Mouse (Mus musculus) forebrain, embryonic 11.5 days (tissue): ENCODE data around the gene Arpc2. TPM values are rescaled to one million over a fixed set of nuclear protein-coding genes. Genes with fewer than 3 reads are reported as not detected.
A peak's percentile ranks its signal among the peaks of the same experiment; 100 is the strongest.

Experiments
- ATAC-seq: fragments of 200-750 bp; cut with Nextera tagmentation; replicated peaks from 2 replicates; pipeline ENCODE4 v1.8.0; 2017; ENCODE audit warnings: moderate TSS enrichment; ENCODE audit not compliant: low FRiP score
- DNase-seq: peaks from one replicate; pipeline ENCODE4 v3.0.0-alpha.2; 2017; ENCODE audit warnings: low spot score
- H3K27ac ChIP-seq: fragments of 300-500 bp; sonication (generic); 2 replicates; pipeline ENCODE4 v1.5.1; 2014; ENCODE audit warnings: low read depth, low read length
- H3K27me3 ChIP-seq: fragments of 300-500 bp; sonication (generic); 2 replicates; pipeline ENCODE4 v1.6.1; 2014; ENCODE audit warnings: mild to moderate bottlenecking, low read length, mixed read lengths; ENCODE audit not compliant: control insufficient read depth, insufficient read depth
- H3K36me3 ChIP-seq: fragments of 300-500 bp; sonication (generic); 2 replicates; pipeline ENCODE4 v1.6.1; 2014; ENCODE audit warnings: mild to moderate bottlenecking, low read length, moderate library complexity, mixed read lengths; ENCODE audit not compliant: control insufficient read depth, insufficient read depth
- H3K4me1 ChIP-seq: fragments of 300-500 bp; sonication (generic); replicated peaks from 2 replicates; pipeline ENCODE4 v1.6.1; 2014; ENCODE audit warnings: low read length, mixed read lengths; ENCODE audit not compliant: control insufficient read depth, insufficient read depth
- H3K4me2 ChIP-seq: fragments of 300-500 bp; sonication (generic); 2 replicates; pipeline ENCODE4 v1.6.1; 2014; ENCODE audit warnings: low read depth, mild to moderate bottlenecking, low read length, moderate library complexity, mixed read lengths; ENCODE audit not compliant: severe bottlenecking
- H3K4me3 ChIP-seq: fragments of 300-500 bp; sonication (generic); 2 replicates; pipeline ENCODE4 v1.5.1; 2014; ENCODE audit warnings: low read depth, low read length
- H3K9ac ChIP-seq: fragments of 300-500 bp; sonication (generic); 2 replicates; pipeline ENCODE4 v1.6.1; 2014; ENCODE audit warnings: low read length
- H3K9me3 ChIP-seq: fragments of 300-500 bp; sonication (generic); 2 replicates; pipeline ENCODE4 v1.6.1; 2016; ENCODE audit warnings: low read length, mixed read lengths; ENCODE audit not compliant: control insufficient read depth
- WGBS: fragments of 180-500 bp; shearing (Covaris S2); extraction: QIAGEN DNeasy Blood & Tissue Kit; methylation state at CpG from one replicate; pipeline ENCODE4 v1.1.7; 2014; 5-methylcytosine and 5-hydroxymethylcytosine counted together
- polyA plus RNA-seq: library from polyadenylated mRNA; unstranded; fragments of >200 nt; fragmentation: Nextera tagmentation; extraction: Ambion mirVana; gene quantifications from 2 replicates; pipeline ENCODE4 v1.2.1, GENCODE M21; 2014

Arpc2 gene
- polyA plus RNA-seq, 1 experiment from 2014 or later: 310 TPM

DNA sequence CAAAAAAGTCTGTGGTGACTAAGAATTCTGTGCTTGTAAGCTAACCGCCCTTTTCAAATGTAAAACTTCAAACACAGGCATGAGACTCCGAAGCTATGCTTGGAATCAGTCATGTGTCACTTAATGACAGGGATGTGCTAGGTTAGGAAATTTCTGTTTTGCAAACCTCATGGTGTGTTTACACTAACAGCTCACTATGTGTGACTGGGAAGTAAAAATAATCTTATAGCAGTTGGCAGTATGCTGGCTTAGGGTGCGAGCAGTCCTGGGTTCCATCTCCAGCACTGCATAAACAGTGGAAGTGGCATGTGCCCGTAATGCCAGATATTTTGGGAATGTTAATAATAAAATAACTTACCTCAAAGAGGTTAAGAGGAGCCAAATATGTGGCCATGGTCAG is 69.1 kb downstream of the Arpc2 start:
- 86% methylated on average over 4 of the region's 4 CpGs for WGBS
- ATAC-seq: no peak
- no peak overlapping the region for H3K9ac ChIP-seq
- 0 out of 2 replicates have a peak, but pooled peaks cover 2% of the 10 kb centered on the region for H3K27me3 ChIP-seq
- no peak overlapping the region for H3K27ac ChIP-seq
- H3K4me3 ChIP-seq: no peak overlapping the region
- no peaks in the 10 kb centered on the region; the same call in 1 of the 2 replicates for H3K4me1 ChIP-seq
- H3K9me3 ChIP-seq: no peaks in the 10 kb centered on the region
- H3K36me3 ChIP-seq: no peaks in the 10 kb centered on the region
- no peak overlapping the region for H3K4me2 ChIP-seq
- no peak for DNase-seq

DNA sequence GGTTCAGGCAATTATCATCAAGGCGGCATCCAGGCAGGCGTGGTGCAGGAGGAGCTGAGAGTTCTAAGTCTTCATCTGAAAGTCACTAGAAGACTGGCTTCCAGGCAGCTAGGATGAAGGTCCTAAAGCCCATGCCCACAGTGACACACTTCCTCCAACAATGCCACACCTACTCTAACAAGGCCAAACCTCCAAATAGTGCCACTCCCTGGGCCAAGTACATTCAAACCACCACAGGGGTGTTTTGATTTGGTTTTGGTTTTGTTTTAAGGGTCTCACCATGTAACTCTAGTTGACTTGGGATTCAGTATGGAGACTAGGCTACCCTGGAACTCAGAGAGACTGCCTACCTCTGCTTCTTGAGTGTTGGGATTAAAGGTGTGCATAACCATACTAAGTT is 69.6 kb downstream of the Arpc2 start, which contains the start of gene Tmbim1:
Gene Tmbim1 (minus strand): TSS at position 101 of the 400 bp plus-strand sequence.
- no peak for DNase-seq
- 0 out of 2 replicates have a peak, but pooled peaks cover 2% of the 10 kb centered on the region for H3K27me3 ChIP-seq
- no peaks in the 10 kb centered on the region for H3K36me3 ChIP-seq
- H3K9me3 ChIP-seq: no peaks in the 10 kb centered on the region
- H3K4me2 ChIP-seq: peak within 1 kb of the TSS; percentile 93
- H3K4me3 ChIP-seq: no peak within 1 kb of the TSS
- no peaks in the 10 kb centered on the region; the same call in 1 of the 2 replicates for H3K4me1 ChIP-seq
- no peak within 1 kb of the TSS for H3K27ac ChIP-seq
- 85% methylated on average over 2 of the region's 2 CpGs for WGBS
- no peak within 1 kb of the TSS for H3K9ac ChIP-seq
- ATAC-seq: no peak

- Histone ChIP-seq H3K4me1 (no peaks in the 10 kb centered on the region; the same call in 1 of the 2 replicates), H3K4me2 (no peak overlapping the region), H3K27me3 (0 out of 2 replicates have a peak, but pooled peaks cover 2% of the 10 kb centered on the region), H3K9ac (no peak overlapping the region), H3K9me3 (no peaks in the 10 kb centered on the region), H3K27ac (no peak overlapping the region), H3K4me3 (no peak overlapping the region), H3K36me3 (no peaks in the 10 kb centered on the region)
- ATAC-seq (no peak), DNase-seq (no peak)
- WGBS: 88% methylated on average over 1 of the region's 1 CpGs
These were observed 71.3 kb downstream of the Arpc2 start for GRCm38 (mm10) chr1:74307146-74307545.

GRCm38 (mm10) chr1:74308001-74308964 is 72.4 kb downstream of the Arpc2 start:
- no peaks in the 10 kb centered on the region for H3K36me3 ChIP-seq

DNA sequence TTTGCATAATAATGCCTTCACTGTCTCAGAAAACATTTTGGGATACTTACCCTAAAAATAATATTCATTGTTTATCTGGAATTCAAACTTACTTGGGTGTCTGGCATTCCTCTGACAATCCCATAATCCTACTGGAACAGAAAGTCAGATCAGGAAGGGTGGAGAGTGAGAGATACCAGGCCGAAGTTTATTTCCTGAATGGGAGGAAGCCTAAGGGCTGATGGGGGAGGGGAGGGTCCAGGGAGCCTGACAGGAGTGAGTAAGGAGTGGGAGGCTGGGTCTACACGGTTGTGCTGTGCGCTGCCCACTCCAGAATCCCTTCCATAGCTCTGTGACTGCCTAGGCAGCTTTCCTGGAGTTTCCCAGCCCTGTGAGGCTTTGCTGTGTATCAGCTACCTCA is 73.9 kb downstream of the Arpc2 start:
- H3K27ac ChIP-seq: no peak overlapping the region
- no peaks in the 10 kb centered on the region for H3K27me3 ChIP-seq
- 70% methylated on average over 3 of the region's 3 CpGs for WGBS
- H3K4me3 ChIP-seq: no peak overlapping the region
- H3K4me1 ChIP-seq: no peaks in the 10 kb centered on the region
- no peaks in the 10 kb centered on the region for H3K36me3 ChIP-seq
- DNase-seq: no peak
- H3K9me3 ChIP-seq: no peaks in the 10 kb centered on the region
- ATAC-seq: no peak
- H3K4me2 ChIP-seq: no peak overlapping the region
- no peak overlapping the region for H3K9ac ChIP-seq

More at GRCm38 (mm10) chr1:74308001-74308964, 72.4 kb downstream of the Arpc2 start:
- Histone ChIP-seq H3K9ac (no peak overlapping the region), H3K9me3 (no peaks in the 10 kb centered on the region), H3K27ac (no peak overlapping the region), H3K4me3 (no peak overlapping the region), H3K4me2 (no peak overlapping the region), H3K4me1 (no peaks in the 10 kb centered on the region; the same call in 1 of the 2 replicates), H3K27me3 (0 out of 2 replicates have a peak, but pooled peaks cover 2% of the 10 kb centered on the region)
- DNase-seq (no peak), ATAC-seq (no peak)
- WGBS: 79% methylated on average over 10 of the region's 10 CpGs

- no peaks in the 10 kb centered on the region for H3K4me1 ChIP-seq
- DNase-seq (no peak), ATAC-seq (no peak)
- H3K4me3 ChIP-seq: no peak overlapping the region
- H3K36me3 ChIP-seq: no peaks in the 10 kb centered on the region
- no peak overlapping the region for H3K27ac ChIP-seq
- 6% methylated on average over 3 of the region's 3 CpGs for WGBS
- H3K9ac ChIP-seq: no peak overlapping the region
- no peaks in the 10 kb centered on the region for H3K27me3 ChIP-seq
- H3K9me3 ChIP-seq: no peaks in the 10 kb centered on the region
- no peak overlapping the region for H3K4me2 ChIP-seq
These were observed 77.3 kb downstream of the Arpc2 start for GRCm38 (mm10) chr1:74313049-74313692.

GRCm38 (mm10) chr1:74314796-74315195 is 78.9 kb downstream of the Arpc2 start:
- Histone ChIP-seq H3K27me3 (no peaks in the 10 kb centered on the region), H3K36me3 (no peaks in the 10 kb centered on the region), H3K4me3 (no peak overlapping the region), H3K4me1 (no peaks in the 10 kb centered on the region), H3K9ac (no peak overlapping the region), H3K4me2 (no peak overlapping the region), H3K27ac (no peak overlapping the region), H3K9me3 (no peaks in the 10 kb centered on the region)
- WGBS: 91% methylated on average over 3 of the region's 3 CpGs
- ATAC-seq (no peak), DNase-seq (no peak)

GRCm38 (mm10) chr1:74316114-74316827 is 80.4 kb downstream of the Arpc2 start:
- H3K4me3 ChIP-seq: no peak overlapping the region
- no peaks in the 10 kb centered on the region for H3K36me3 ChIP-seq
- no peaks in the 10 kb centered on the region for H3K9me3 ChIP-seq
- no peaks in the 10 kb centered on the region for H3K27me3 ChIP-seq
- ATAC-seq: no peak
- no peak for DNase-seq
- no peaks in the 10 kb centered on the region for H3K4me1 ChIP-seq
- WGBS: 92% methylated on average over 4 of the region's 4 CpGs
- H3K27ac ChIP-seq: no peak overlapping the region
- H3K9ac ChIP-seq: no peak overlapping the region
- H3K4me2 ChIP-seq: no peak overlapping the region
